Mouse (Mus musculus) cerebellum, postnatal 10 days (tissue): ENCODE measurements around the gene E2f4.

Experiments used
- DNase-seq, 2 experiments: peaks; one replicate each; pipeline ENCODE4 v3.0.0; 2021; ENCODE audit warnings: mixed read lengths in 2 of 2

E2f4 gene

GRCm38 (mm10) chr8:105297511-105298192 is at the start of gene E2f4:
Gene E2f4 (plus strand): TSS chr8:105297663.
- peak; percentile 94 to 95 for DNase-seq

DNA sequence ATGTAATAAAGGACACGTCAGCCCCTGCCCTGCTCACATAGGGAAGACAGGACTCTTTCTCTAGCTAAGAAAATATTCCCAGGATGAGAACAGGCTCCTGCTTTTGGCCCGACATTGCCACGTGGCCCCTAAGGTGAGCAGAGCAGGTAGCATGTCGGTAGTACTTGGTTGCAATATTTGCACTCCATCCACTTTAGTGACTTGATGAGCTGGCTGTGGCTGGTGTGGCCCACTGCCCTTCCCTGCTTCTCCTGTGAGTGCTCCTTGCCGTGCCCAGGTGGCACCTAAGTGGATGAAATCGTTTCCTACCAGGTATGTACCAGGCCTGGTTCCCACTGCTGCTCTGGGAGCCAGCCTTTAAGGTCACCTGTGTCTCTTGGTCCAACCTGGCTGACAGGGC is 45.5 kb upstream of the E2f4 start:
- DNase-seq = no peak

DNA sequence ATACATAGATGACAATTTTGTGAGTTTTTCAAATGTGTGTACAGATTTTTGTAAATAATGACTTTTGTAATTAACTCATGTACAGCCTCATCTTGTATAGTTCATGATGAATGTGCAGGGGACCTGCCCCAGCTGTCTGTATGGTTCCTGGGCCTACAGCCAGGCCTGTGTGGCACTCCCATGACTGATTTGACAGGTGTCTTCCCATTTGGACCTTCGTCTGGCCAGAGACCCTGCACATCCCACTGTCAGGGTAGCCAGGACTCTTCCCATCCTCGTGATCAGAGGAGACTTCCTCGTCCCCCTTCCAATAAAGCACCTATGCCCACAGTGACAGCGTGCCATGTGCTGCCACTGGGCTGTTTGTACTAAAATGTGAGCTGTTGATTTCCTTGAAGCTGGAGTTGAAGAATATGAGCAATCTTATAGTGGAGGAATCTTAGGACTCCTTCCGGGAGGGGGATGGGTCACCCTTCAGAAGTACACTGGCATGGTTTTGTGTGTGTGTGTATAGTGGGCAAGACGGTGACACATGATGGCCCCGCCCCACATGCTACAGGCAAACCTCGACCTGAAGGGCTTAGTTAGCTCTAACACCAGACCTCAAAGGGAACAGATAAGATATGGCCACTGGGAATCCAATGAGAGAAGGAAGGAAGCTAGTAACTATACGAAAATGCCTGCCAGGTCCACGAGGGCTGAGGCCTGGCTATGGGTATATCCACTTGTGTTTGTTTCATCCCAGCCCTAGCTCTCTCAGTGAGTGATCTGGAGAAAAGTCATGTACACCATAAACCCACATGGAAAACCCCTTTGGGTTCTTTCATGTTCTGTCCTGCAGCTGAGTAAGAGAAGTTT is 44.6 kb upstream of the E2f4 start:
- no peak for DNase-seq

DNA sequence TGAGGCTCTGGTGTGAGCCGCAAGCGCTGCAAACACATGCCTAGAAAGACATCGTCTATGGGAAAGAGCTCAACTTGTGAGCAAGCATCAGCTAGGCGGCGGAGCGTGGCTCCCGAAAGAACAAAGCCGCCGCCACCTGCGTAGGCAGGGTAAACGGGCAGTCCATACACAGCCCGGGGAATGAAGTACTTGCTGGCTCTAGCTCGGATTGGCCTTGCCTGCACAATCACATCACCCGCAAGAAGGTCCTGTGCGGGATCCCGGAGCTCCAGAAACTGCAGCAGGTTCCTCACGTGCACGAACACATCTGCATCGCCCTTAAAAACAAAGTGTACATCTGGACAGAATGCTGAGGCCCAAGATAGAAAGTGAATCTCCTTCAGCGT is 43.7 kb upstream of the E2f4 start:
- peak in 1 of 2 experiments; percentile 39 for DNase-seq

GRCm38 (mm10) chr8:105254152-105254965 is 43.1 kb upstream of the E2f4 start:
- peak; percentile 96 to 97 for DNase-seq

- peak in 1 of 2 experiments; percentile 51 for DNase-seq
These were observed 42.5 kb upstream of the E2f4 start, which contains the start of gene B3gnt9 for GRCm38 (mm10) chr8:105254966-105255350. Gene B3gnt9 (minus strand): TSS chr8:105255153.

DNA sequence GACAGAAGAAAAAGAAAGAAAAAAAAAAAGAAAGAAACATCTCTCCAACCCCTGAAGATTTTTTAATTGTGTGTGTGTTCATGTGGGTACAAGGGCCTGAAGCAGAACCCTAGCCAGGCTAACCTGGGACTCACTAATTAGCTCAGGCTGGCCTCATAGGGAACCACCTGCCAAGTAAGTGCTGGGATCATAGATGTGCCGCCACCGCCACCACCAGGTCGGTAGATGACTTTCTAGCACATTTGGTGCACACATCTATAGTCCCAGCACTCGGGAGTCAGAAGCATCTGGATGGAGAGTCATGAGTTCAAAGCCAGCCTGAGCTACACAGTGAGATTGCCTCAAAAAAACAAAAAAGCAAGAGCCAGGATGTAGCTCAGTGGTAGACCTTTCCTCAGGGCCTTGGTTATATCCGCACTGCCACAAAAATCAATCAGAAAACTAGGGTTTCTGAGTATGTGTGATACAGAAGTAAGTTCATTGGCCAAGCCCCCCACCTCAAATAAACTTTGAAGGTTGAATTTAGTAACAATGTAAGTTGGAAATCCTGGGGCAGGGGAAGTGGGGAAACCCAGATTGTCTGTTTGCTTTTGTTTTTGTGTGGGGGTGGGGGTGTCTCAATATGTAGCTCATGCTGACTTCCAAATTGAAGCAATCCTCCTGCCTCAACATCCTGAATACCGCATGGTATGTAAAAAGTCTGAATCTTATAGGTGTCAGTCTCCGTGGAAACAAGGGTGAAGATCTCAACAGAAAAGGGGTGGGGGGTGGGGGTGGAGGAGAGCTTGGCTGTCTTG is 39.9 kb upstream of the E2f4 start:
- DNase-seq = no peak

- peak; percentile 54 to 58 for DNase-seq
These were observed 38.3 kb upstream of the E2f4 start for GRCm38 (mm10) chr8:105258911-105259720.

DNA sequence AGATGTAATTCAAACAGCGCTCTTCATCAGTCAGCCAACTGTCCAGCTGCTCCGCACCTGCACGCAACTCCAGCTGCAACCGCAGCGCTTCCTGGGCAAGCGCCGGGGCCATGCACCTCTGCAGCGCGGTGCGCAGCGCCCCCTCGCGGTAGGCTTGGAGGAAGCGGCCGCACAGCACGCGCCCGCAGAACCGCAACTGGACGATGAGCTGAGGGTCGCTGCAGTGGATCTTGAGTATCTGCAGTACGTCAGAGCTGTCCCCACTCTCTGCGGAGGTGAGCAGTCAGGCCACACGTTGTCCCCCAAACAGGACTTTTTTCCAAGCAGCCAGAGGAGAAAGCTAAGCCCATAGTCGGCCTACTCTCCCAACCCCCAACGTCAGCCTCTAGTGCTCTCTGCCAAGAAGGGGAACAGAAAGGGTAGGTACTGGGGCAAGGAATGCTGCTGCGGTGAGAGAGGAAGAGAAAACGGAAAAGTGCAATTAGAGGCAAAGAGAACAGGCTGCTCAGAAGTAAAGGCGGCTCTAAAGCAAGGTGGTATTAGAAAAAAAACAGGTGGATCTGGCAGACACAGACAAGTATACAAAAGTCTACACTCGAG is 37.6 kb upstream of the E2f4 start:
- peak; percentile 86 to 90 for DNase-seq

DNA sequence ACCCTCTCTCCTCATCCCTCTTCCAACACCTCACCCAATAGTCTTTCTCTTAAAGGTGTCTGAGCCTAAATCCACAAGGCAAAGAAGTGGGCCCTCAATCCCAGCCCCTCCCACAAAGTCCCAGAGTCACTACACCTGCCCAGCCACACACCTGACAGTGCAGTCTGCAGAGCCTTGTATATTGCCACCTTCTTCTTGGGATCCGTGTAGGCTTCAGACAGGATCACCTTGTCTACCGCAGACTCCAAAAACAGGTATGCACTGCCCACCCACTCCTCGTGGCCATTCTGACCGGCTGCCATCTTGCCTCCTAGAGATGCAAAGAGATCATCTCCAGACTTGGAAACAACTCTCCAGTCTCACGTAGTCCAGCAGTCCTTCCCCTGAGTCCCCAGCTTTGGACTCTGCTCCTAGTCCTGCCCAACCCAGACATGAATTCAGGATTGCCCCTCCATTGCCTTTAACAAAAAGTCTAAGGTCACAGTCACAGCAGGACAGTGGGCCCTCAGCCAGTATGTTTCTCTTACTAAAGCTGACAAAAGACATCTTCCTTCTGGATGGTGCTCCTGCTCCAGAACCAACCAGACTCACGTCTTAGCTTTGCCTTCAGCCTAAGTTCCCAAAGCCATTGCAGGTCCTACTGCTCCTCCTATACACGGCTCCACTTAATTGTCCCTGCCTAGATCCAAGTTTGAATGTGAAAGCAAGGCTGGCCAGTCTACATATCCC is 36.9 kb upstream of the E2f4 start:
- no peak for DNase-seq

- DNase-seq = no peak
These were observed 36.0 kb upstream of the E2f4 start for GRCm38 (mm10) chr8:105261326-105261980.

- no peak for DNase-seq
These were observed 34.1 kb upstream of the E2f4 start for GRCm38 (mm10) chr8:105263244-105263912.

- DNase-seq = peak; percentile 60 to 75
These were observed 33.2 kb upstream of the E2f4 start, which contains the start of the genes Tradd and Fbxl8 for GRCm38 (mm10) chr8:105264024-105264982. Gene Tradd (minus strand): TSS chr8:105264609. Gene Fbxl8 (plus strand): TSS chr8:105264648.

DNA sequence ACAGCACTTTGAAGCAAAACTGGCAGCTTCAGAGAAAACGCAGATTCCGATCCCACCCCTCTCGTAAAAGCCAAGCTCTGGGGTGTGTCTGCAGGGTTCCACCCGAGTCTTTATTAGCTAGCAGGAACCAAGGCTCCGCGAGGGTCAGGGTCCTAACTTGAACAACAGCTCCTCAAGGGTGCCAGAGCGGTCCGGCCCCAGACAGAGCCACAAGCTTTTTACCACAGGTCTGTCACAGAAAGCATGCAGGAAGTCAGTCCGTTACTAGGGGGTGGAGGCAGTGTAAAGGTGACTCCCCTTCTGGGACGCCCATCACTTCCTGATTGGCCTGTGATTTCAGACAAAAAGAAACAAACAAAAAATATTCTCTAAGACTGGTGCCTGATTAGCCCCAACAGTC is 32.3 kb upstream of the E2f4 start:
- DNase-seq = no peak

DNA sequence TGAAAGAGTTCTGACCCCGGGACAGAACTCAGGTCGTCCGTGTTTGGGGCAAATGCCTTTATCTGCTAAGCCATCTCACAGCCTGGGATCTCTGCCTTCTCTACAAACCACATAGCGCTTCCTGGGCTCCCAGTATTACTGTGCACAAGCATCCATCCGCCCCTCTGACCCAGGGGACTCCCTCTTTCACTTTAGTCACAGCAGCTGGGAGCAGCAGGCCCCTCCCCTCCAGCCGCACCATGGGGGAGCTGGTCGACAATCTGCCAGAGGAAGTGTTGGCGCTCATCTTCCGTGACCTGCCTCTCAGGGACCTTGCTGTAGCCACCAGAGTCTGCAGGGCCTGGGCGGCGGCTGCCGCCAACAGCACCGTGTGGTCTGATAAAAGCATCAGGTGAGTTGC is 30.7 kb upstream of the E2f4 start:
- peak in 1 of 2 experiments; percentile 34 for DNase-seq

DNA sequence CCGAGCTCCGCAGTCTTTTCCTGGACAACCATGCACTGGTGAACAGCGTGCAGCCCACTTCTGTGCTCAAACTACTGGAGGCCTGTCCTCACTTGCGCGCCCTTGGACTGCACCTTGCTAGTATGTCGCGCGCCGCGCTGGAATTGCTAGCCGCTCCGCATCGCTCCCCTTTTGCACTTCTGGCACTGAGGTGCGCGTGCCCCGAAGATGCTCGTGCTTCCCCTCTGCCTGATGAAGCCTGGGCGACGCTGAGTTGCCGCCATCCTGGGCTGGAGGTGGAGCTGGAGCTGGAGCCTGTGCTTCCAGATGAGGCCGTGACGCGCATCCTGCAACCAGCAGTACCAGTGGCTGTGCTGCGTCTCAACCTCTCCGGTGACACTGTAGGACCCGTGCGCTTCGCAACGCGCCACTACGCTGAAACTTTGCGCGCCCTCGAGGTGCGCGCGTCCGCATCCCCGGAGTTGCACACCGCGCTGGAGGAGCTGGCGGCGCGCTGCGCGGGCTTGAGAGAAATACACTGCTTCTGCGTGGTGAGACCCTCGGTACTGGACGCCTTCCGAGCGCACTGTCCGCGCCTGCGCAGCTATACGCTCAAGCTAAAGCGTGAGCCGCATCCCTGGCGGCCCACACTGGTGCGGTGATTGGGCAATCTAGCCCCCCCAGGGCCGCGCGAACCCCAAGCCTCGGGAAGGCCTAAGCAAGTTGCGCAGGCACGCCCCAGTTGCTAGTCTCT is 29.0 kb upstream of the E2f4 start:
- peak; percentile 81 to 90 for DNase-seq

DNA sequence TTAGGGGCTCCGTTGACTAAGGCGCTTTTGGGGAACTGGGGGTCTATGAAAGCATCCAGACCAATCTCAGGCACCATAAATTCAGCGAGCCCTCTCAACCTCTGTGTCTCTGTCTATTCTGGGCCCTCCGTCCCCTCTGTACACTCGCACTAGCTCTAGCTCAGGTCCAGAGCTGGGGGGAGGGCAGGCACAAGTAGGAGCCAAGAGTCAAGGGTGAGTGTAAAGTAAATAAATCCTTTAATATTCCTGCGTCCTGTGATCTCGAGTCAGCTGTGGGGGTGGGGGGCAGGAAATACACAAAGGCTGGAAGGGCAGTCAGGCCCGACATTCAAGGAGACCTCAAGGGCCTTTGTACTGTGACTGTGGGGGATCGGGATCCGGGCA is 28.4 kb upstream of the E2f4 start:
- DNase-seq = peak in 1 of 2 experiments; percentile 34
